Mouse (Mus musculus) MEL (cell line): ENCODE results near the gene Btg1. TPM values are rescaled to one million over a fixed set of nuclear protein-coding genes. Genes with fewer than 3 reads are reported as not detected.

Experiments used
- DNase-seq: peaks from one replicate; pipeline ENCODE4 v3.0.0; 2011; ENCODE audit warnings: low read depth, low spot score
- H3K27ac ChIP-seq: 2 replicates; pipeline ENCODE4 v1.5.1; 2012; ENCODE audit warnings: low read depth, mild to moderate bottlenecking, control low read depth, low read length, moderate library complexity; ENCODE audit not compliant: control insufficient read depth
- H3K27me3 ChIP-seq, 2 experiments: fragments of 150-350 bp in 1 of 2; sonication (generic) in 1 of 2; 2 replicates each; pipeline ENCODE4 v1.6.1; 2012; ENCODE audit warnings: low read length in 2 of 2, mild to moderate bottlenecking in 2 of 2, improper control_type of control experiment in 1 of 2, moderate library complexity in 1 of 2; ENCODE audit not compliant: insufficient read depth in 2 of 2, control insufficient read depth in 1 of 2
- H3K36me3 ChIP-seq, 2 experiments: 2 replicates each; pipeline ENCODE4 v1.6.1; 2012 to 2014; ENCODE audit warnings: low read length in 2 of 2, improper control_type of control experiment in 1 of 2, inconsistent platforms in 1 of 2, mild to moderate bottlenecking in 1 of 2; ENCODE audit not compliant: insufficient read depth in 2 of 2, control insufficient read depth in 1 of 2
- H3K4me1 ChIP-seq, 2 experiments: fragments of 150-350 bp in 1 of 2; sonication (generic) in 1 of 2; 2 replicates each; pipeline ENCODE4 v1.6.1; 2012; ENCODE audit warnings: low read length in 2 of 2, improper control_type of control experiment in 1 of 2, mild to moderate bottlenecking in 1 of 2; ENCODE audit not compliant: insufficient read depth in 2 of 2, control insufficient read depth in 1 of 2
- H3K4me3 ChIP-seq, 2 experiments: fragments of 150-350 bp in 1 of 2; sonication (generic) in 1 of 2; 2 replicates each; pipeline ENCODE4 v1.5.1; 2012; ENCODE audit warnings: low read depth in 2 of 2, low read length in 2 of 2, mild to moderate bottlenecking in 2 of 2, moderate library complexity in 2 of 2, control low read depth in 1 of 2, improper control_type of control experiment in 1 of 2; ENCODE audit not compliant: control insufficient read depth in 1 of 2, insufficient read depth in 1 of 2
- H3K79me2 ChIP-seq: 2 replicates; pipeline ENCODE4 v1.6.1; 2012; ENCODE audit warnings: mild to moderate bottlenecking, low read length, moderate library complexity; ENCODE audit not compliant: control insufficient read depth, poor library complexity, insufficient read depth
- H3K9ac ChIP-seq: 2 replicates; pipeline ENCODE4 v1.6.1; 2012; ENCODE audit warnings: low read depth, mild to moderate bottlenecking, control low read depth, low read length, moderate library complexity; ENCODE audit not compliant: control insufficient read depth, poor library complexity, severe bottlenecking
- H3K9me3 ChIP-seq: fragments of 150-350 bp; sonication (generic); replicated peaks from 2 replicates; pipeline ENCODE4 v1.6.1; 2012; ENCODE audit warnings: mild to moderate bottlenecking, low read length, improper control_type of control experiment, moderate library complexity; ENCODE audit not compliant: insufficient read depth
- CHD1 ChIP-seq: IDR thresholded peaks from 2 replicates; pipeline ENCODE4 v1.6.1; 2012; ENCODE audit warnings: low read depth, mild to moderate bottlenecking, inconsistent platforms, low read length, improper control_type of control experiment
- CHD2 ChIP-seq: IDR thresholded peaks from 2 replicates; pipeline ENCODE4 v1.6.1; 2011; ENCODE audit warnings: low read length, improper control_type of control experiment
- CTCF ChIP-seq, 3 experiments: IDR thresholded peaks in 2 of 3; conservative IDR thresholded peaks in 1 of 3; 2 replicates each; pipeline ENCODE4 v1.5.1; 2011 to 2012; ENCODE audit warnings: low read length in 3 of 3, low read depth in 2 of 3, mild to moderate bottlenecking in 2 of 3, improper control_type of control experiment in 1 of 3, inconsistent platforms in 1 of 3, mixed read lengths in 1 of 3, moderate library complexity in 1 of 3; ENCODE audit not compliant: control insufficient read depth in 1 of 3, insufficient read depth in 1 of 3, poor library complexity in 1 of 3, severe bottlenecking in 1 of 3
- E2F4 ChIP-seq: IDR thresholded peaks from 2 replicates; pipeline ENCODE4 v1.6.1; 2011; ENCODE audit warnings: low read depth, low read length, improper control_type of control experiment, borderline replicate concordance
- ELF1 ChIP-seq: IDR thresholded peaks from 2 replicates; pipeline ENCODE4 v1.6.1; 2014; ENCODE audit warnings: low read depth, mild to moderate bottlenecking, inconsistent platforms, low read length, improper control_type of control experiment, moderate library complexity
- GATA1 ChIP-seq: IDR thresholded peaks from 2 replicates; pipeline ENCODE4 v1.6.1; 2011; ENCODE audit warnings: low read depth, low read length, improper control_type of control experiment
- JUND ChIP-seq: IDR thresholded peaks from 2 replicates; pipeline ENCODE4 v1.6.1; 2011; ENCODE audit warnings: low read depth, mild to moderate bottlenecking, improper control_type of control experiment, low read length
- KAT2A ChIP-seq: conservative IDR thresholded peaks from 2 replicates; pipeline ENCODE4 v1.6.1; 2012; ENCODE audit warnings: low read depth, low read length, improper control_type of control experiment, inconsistent platforms
- MAFK ChIP-seq: IDR thresholded peaks from 2 replicates; pipeline ENCODE4 v1.6.1; 2011; ENCODE audit warnings: low read depth, mild to moderate bottlenecking, low read length, improper control_type of control experiment, borderline replicate concordance
- MXI1 ChIP-seq: IDR thresholded peaks from 2 replicates; pipeline ENCODE4 v1.6.1; 2011; ENCODE audit warnings: mild to moderate bottlenecking, low read depth, low read length, improper control_type of control experiment
- NELFE ChIP-seq: IDR thresholded peaks from 2 replicates; pipeline ENCODE4 v1.6.1; 2011; ENCODE audit warnings: low read depth, low read length, improper control_type of control experiment
- POLR2AphosphoS5 ChIP-seq: IDR thresholded peaks from 2 replicates; pipeline ENCODE4 v1.6.1; 2012; ENCODE audit warnings: low read depth, borderline replicate concordance, mild to moderate bottlenecking, inconsistent platforms, low read length, moderate library complexity, mixed read lengths
- RCOR1 ChIP-seq: IDR thresholded peaks from 2 replicates; pipeline ENCODE4 v1.6.1; 2012; ENCODE audit warnings: low read depth, mild to moderate bottlenecking, inconsistent platforms, low read length, improper control_type of control experiment
- SIN3A ChIP-seq: IDR thresholded peaks from 2 replicates; pipeline ENCODE4 v1.6.1; 2012; ENCODE audit warnings: low read length, improper control_type of control experiment, inconsistent platforms
- TAL1 ChIP-seq: IDR thresholded peaks from 2 replicates; pipeline ENCODE4 v1.6.1; 2012; ENCODE audit warnings: mild to moderate bottlenecking, inconsistent platforms, low read length, moderate library complexity, mixed read lengths
- USF1 ChIP-seq: IDR thresholded peaks from 2 replicates; pipeline ENCODE4 v1.6.1; 2014; ENCODE audit warnings: low read depth, mild to moderate bottlenecking, inconsistent platforms, low read length, improper control_type of control experiment, moderate library complexity
- USF2 ChIP-seq, 2 experiments: IDR thresholded peaks; 2 replicates each; pipeline ENCODE4 v1.6.1; 2011 to 2012; ENCODE audit warnings: improper control_type of control experiment in 2 of 2, low read length in 2 of 2, borderline replicate concordance in 1 of 2, inconsistent platforms in 1 of 2, low read depth in 1 of 2, mild to moderate bottlenecking in 1 of 2; ENCODE audit not compliant: insufficient read depth in 1 of 2
- polyA plus RNA-seq, 2 experiments: library from polyadenylated mRNA; stranded (reverse) in 1 of 2; unstranded in 1 of 2; fragments of >175 nt in 1 of 2; fragments of >200 nt in 1 of 2; gene quantifications; 2 replicates each; pipeline versions ENCODE4 v1.2.1 to v1.2.4; 2012; ENCODE audit warnings: low replicate concordance in 2 of 2, low read depth in 1 of 2; ENCODE audit not compliant: insufficient read length in 2 of 2, insufficient read depth in 1 of 2, missing spikeins in 1 of 2
- total RNA-seq: library from RNA; depleted of rRNA; stranded (reverse); fragments of 300-350 nt; gene quantifications from 2 replicates; pipeline ENCODE4 v1.2.3, GENCODE M21; 2012

Gene Btg1
- total and polyA plus RNA-seq, 3 experiments: 2.0 to 4.8 TPM; not detected in 1

- no peak for DNase-seq
- H3K9ac ChIP-seq: no peak overlapping the region
- H3K4me3 ChIP-seq: no peak overlapping the region
- H3K27me3 ChIP-seq: no peaks in the 10 kb centered on the region; a peak in 1 of 4 replicates
- TF ChIP-seq CHD2: no peak
- TF ChIP-seq ELF1: no peak
- TF ChIP-seq POLR2AphosphoS5: no peak
- TF ChIP-seq MAFK: no peak
- TF ChIP-seq TAL1: no peak
- TF ChIP-seq USF2 (IDR thresholded peaks at IDR 0.05; ENCODE audit: borderline replicate concordance in 1 of 2, insufficient read depth in 1 of 2, low read depth in 1 of 2, low read length in 2 of 2): no peak
- no peak for TF ChIP-seq MXI1
- TF ChIP-seq NELFE: no peak
- no peak for TF ChIP-seq KAT2A
- no peak for TF ChIP-seq CTCF (IDR thresholded peaks at IDR 0.05 in 2 of 3, conservative IDR thresholded peaks at IDR 0.05 in 1 of 3; ENCODE audit: control insufficient read depth in 1 of 3, insufficient read depth in 1 of 3, low read depth in 2 of 3, low read length in 3 of 3, poor library complexity in 1 of 3, severe bottlenecking in 1 of 3)
- no peak for TF ChIP-seq USF1
- TF ChIP-seq GATA1: no peak
- TF ChIP-seq E2F4: no peak
- H3K36me3 ChIP-seq: no peaks in the 10 kb centered on the region
- no peaks in the 10 kb centered on the region for H3K79me2 ChIP-seq
- no peaks in the 10 kb centered on the region for H3K4me1 ChIP-seq
- no peaks in the 10 kb centered on the region for H3K9me3 ChIP-seq
- H3K27ac ChIP-seq: no peak overlapping the region
Observed at GRCm38 (mm10) chr10:96654576-96654975, 37.8 kb downstream of the Btg1 start.

DNA sequence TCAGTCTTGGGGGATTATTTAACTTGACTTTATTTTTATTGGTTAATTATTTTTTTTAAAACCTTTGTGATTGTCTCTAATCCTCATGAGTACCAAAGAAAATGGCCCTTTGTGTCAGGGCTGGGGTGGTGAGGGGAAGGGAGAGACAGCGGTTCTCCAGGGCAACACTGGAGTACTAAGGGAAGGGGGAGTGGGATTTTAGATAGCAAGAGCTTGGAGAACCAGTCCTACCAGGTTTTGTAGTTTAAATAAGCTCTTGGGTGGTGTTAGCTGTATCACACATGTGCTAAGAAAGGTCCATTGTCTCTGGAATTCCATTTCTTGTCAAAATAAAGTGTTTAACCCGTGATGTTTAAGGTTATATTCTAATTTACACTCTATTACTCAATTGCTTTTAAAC lies 38.3 kb downstream of the Btg1 start:
- H3K27ac ChIP-seq: no peak overlapping the region
- TF ChIP-seq SIN3A (no peak), E2F4 (no peak), USF1 (no peak), CHD1 (no peak), MAFK (no peak), RCOR1 (no peak), JUND (no peak)
- H3K9me3 ChIP-seq: no peaks in the 10 kb centered on the region
- no peaks in the 10 kb centered on the region; a peak in 1 of 4 replicates for H3K27me3 ChIP-seq
- H3K36me3 ChIP-seq: no peaks in the 10 kb centered on the region
- DNase-seq: no peak
- no peaks in the 10 kb centered on the region for H3K4me1 ChIP-seq
- no peak overlapping the region for H3K4me3 ChIP-seq
- H3K9ac ChIP-seq: no peak overlapping the region
- H3K79me2 ChIP-seq: no peaks in the 10 kb centered on the region
